Mouse (Mus musculus) cerebellum, postnatal 10 days (tissue): ENCODE data around the gene Btg3.

Experiments
- DNase-seq, 2 experiments: peaks; one replicate each; pipeline ENCODE4 v3.0.0; 2021; ENCODE audit warnings: mixed read lengths in 2 of 2

Btg3 gene

DNA sequence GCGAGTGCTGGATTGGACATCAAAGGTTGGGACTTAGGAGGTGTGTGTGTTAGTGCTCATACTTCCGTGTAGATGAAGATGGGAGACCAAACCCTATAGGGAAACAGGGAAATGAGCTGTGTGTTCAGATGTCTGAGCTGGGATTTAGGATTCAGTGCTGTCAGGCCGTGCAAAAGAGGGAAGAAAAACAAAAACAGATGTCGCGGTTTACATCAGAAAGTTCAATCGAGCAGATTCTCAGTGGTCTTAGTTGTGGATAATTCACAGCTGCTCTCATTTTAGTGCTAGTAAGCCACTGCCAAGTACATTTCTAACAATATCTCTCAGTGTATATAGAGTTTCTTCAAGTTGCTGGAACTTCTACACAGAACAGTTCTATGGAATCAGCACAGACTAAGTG is 33.2 kb downstream of the Btg3 start:
- no peak for DNase-seq

DNA sequence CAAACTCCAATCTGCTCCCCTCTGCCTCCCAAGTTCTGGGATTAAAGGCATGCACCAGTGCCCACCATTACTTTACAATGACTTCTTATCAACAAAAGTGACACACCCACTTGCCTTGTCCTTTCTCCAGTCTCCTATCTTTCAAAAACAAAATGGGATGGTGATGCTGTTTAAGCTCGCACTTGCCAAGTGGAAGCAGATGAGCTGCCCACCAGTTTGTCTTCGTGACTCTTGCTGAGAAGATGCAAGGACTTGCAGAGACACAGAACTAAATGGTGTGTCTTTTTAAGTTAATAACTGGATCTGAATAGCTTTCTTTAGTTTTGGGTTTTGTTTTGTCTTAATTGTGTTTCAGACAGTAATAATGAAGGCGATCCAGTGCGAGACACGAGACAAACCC is 34.2 kb downstream of the Btg3 start:
- no peak for DNase-seq

DNA sequence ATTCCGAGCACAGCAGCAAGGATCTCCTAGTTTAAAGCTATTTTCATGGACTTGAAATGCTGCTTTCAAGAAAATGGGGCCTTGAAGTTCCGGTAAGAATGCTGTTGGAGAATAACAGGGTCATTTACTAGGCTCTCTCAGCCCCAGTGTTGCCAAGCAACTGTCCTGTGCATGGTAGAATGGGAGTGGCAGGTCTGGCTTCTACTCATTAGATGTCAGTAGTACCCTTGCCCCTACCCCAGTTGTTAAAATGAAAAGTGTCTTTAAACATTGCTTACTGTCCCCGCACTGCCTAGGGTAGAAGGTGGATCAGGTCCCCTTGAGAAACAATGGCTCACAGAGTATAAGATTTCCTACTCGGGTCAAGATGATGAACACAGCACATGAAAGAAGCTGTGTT is 35.6 kb downstream of the Btg3 start:
- DNase-seq = no peak

DNA sequence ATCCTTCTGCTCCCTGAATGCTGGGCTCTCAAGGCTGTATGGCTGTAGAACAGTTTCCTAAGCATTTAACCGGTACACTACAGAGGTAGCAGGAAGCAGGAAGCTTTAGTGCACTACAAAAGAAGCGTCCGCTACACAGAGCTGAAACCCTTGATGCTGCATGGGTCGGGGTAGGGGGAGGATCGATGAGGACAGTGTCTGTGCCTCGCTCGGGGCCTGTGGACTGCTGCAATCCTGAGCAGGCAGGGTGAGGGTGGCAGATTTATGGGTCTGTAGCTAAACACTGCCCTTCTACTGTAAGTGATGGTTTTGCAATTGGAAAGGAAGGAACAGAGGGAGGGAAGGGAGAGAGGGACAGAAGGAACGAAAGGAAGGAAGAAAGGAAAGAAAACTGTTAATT is 39.8 kb downstream of the Btg3 start:
- DNase-seq = no peak

DNA sequence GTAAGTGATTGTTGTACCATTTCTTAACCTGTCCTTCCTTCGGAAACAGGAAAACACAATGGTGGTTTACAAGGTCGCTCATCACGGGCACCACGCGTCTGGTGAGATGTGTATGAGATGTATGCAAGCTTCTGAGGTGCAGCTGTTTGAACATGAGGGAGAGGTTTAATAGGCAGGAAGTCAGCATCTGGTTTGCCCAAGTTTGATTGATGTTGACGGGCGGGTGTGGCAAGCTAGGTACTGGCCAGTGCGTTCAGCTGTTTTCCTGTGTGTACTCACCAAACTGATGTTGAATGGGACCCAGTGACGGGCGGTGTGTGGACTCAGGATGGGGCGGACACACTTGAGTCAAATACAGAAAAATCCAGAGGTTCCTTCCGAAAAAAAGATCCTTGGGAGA is 49.0 kb downstream of the Btg3 start:
- no peak for DNase-seq

DNA sequence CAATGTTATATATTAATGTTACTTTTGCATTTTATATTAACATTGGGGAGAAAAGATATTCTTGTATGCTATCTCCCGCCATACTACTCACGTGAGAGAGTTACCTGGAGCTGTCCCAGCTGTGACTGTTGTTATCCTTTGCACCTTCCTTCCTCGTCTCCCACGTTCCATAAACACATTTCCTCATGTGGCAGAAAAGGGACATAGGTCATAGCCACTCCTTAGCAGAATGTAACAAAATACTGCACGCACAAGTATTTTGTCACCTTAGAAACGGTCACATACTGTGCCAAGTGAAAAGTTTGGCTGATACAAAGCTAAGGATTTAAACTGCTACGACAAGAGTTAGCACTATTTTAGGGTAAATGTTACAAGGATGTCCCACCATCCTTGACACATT is 49.4 kb downstream of the Btg3 start:
- DNase-seq = no peak

DNA sequence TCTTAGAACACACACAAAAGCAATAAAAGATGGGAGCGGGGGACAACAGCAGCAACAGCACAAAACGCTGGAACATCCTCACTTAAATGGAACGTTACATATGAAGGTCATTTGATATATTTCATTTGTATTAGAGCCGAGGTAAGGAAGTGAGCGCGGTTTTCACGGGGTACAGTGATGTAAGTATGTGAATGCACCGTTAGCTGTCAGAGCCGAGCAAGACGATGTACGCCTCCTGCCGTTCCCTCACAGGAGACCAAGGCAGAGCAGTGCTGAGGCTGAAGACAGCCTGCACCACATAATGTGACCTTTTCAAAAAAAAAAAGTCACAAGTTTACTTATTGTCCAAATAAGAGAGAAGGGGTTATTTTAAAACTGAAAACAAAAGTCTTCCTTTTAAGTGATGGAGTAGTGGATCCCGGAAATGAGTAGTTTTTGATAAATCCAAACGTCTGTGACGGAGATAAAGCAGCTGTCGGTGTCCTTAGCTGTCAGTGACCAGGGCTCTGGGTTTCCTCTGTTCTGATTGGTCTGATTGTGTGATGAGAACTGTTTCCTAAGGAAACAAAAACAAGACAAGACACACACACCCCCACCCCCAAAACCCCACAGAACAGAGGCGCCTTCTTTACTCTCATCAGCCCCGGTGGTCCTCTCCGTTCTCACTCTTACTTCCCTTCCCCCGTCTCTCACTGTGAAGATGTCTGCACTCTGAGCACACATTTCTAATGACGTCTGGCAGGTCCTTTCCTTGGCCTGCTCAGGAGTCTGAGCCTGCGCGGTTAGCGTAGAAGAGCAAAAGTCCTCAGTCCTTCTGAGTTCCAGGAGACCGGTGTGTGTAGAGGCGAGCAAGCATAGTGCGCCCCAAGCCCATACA is 50.8 kb downstream of the Btg3 start:
- DNase-seq = no peak

DNA sequence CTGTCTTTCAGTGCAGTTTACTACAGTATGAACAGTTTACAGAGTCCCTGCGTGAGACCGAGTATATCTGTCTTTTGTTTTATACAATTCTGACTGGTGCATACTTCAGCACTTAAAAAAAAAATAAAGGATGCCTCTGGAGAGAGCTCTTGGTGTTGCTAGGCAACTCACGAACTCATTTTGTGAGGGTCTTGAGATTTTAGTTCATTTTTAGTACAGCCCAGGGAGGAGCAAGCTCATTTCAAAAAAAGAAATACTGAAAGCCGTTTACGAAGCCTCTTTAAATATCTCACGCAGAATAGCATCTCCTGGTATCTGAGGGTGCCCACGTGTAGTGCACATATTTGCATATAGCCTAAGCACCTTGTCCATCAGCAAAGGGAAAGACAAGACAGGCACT is 54.9 kb downstream of the Btg3 start:
- DNase-seq = no peak

DNA sequence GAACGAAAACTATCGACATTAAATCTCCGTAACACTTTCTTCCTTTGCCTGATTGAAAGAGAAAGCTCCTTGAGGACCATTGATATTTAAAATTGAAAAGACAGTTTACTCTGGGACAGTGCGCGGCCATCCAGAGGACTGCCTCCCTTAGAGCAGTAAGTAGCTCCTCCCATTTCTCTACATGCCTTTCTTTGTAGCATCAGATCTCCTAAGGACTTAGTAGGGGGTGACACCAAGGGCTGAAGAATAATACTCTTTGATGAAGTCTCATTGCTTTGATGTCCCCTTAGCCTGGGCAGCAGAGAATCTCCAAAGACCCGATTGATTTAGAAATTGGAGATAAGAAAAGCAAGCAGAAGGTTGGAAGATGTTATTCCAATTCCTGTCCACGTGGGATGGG is 55.4 kb downstream of the Btg3 start:
- no peak for DNase-seq

DNA sequence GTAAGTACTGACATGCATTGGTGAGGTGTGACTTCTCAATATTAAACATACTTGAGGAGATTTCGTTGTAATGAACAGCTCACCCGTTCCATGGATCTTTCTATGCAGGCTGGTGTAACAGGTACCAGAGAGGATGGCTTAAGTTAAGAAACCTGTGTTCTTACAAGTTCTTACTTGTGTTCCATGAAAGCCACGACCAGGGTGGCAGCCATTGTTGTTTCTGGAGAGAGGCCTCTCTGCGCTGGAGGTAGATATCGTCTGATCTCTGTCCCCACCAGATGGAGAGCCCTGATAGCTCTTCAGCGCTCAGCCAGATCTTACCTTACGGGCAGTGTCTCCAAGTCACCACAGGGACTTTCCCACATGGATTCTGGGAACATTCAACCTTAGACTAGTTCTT is 57.3 kb downstream of the Btg3 start:
- no peak for DNase-seq

DNA sequence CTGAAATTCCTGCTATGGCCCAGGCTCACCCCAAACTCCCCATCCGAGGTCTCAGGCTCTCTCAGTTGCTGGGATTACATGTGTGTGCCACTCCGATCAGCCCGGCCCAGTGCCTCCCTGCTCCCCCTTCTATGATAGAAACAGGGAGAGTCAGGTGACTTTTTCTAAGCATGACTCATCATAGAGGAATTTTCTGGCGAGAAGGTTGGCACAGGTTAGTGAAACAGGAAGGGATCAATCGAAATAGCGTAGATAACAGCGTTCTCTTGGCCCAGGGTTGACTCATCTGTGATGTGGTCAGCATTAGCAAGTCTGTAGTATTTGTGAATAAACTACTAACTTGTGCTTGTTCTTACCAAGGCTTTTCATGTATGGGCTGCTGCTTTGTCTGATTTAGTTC is 59.0 kb downstream of the Btg3 start:
- DNase-seq = no peak

DNA sequence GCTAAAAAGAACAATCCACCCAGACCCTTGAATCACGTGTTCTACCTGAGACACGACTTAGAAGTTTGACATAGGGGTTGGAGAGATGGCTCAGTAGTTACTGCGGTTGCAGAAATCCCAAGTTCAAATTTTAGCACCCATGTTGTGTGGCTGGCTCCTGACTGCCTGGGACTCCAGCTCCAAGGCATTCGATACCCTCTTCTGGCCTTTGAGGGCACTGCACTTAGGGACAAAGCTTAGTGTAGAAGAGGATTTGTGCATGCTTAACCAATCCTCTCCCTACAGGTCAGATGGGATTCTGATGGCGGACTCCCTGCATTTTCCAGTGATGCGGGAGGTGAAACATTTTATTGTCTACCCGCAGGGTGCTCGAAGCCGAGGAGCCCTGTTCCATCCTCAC is 60.1 kb downstream of the Btg3 start:
- peak; percentile 79 to 82 for DNase-seq

DNA sequence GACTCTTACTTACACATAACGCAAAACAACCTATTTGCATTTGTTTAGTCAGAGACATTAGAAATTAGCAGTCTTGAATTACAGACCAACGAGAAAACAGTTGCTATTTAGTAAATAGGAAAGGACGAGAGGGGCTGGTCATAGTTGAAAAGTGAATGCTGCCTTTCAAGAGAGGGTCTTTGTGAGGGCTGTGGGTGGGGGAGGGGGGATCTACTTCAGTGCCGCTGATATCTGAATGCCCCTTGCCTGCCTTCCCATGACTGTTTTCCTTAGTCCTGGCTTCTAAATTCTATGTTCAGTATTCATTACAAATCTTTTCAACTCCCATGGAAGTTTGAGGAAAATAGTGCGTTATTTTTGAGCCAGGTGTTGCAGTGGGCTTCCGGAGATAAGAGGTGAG is 63.0 kb downstream of the Btg3 start:
- DNase-seq = no peak

DNA sequence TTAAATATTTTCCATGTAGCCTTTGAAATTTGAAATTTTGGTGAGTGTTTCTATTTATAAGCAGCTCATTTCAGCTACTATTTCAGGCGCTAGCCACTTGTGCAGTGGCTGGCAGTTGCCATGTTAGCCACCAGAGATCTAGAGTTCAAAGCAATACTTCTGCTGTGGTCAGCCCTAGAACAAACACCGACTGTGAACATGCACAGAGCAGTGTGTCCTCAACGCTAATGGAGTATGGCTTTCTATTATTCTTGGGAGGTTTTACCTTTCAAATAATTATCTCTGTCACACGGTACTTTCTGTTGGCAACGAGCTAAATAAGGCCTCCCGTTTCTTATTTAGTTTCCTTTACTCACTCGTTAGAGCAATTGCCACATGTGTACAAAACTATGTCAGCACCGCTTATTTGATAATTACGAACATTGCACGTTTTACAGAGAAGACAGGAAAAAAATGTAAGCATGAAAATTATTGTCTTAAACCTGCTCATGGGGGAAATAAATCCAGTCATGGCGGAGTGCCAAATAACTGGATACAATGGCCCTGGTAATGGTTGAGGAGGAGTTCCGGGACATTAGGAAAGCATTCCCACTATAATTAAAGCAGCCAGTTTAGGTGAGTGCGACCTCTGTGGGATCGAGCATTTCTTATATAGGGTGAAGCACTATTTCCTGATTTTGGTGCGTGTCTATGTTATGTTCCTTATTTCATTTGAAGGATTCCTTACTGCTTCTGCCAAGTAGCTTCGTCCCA is 63.7 kb downstream of the Btg3 start:
- DNase-seq = peak in 1 of 2 experiments; percentile 23

DNA sequence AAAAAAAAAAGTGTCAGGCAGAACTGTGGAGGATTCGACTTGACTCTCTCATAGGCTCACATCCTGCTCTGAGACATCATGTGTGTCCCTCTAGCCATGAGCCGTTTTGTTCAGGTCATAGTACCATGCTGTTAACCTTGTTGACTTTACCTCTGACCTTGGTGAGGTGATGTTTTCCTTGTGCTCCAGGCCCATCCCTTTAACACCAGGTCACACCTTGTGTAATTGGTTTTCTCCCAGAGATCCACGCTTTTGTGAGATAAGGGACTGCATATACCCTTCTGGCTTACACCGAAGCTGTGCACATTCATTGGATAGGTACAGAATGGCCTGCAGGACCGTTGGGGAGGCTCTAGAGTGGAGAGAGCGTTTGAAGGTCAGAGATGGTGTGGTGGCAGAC is 67.7 kb downstream of the Btg3 start:
- no peak for DNase-seq

DNA sequence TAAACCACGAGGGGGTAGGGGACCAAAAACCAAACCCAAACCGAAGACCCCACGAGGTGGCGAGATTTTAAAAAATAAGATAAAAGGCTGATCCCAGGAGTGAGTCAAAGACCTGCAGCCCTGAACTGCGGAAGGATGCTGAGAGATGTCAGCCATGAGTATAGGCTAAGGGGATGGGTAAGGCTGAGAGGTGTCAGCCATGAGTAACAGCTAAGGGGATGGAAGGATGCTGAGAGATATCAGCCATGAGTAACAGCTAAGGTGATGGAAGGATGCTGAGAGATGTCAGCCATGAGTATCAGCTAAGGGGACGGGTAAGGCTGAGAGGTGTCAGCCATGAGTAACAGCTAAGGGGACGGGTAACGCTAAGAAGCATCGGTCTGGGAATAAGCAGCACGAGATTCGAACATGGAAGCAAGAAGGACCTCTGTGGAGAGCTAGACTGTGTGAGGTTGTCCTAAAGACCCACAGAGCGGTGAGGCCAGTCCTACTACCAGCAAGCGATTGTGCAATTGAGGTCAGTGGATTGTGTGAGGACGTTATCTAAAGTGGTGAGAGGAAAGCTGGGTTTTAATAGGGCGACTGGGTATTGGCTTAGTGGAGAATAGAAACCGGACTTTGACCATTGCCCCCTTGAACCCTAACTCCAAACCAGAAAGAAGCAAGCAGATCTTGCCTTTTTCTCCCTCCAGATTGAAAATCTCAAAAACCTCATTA is 69.4 kb downstream of the Btg3 start:
- DNase-seq = no peak

DNA sequence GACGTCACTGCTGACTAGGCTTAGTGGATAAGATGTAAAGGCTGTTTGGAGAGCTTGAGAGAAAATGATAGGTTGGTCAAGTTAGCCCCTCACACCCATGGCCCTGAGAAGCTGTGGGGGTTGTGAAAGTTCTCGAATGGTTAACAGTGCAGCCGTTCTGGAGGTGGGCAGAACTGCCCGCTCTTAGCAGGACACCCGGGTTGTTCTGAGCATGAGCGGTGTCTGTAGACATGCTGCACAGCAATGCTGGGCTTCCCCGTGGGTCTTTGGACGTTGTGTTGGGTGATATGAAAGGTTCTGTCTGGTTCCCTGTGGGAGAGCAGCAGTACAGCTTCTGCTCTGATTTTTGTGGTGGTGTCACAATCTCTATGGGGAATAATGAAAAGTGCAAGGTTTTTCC is 70.4 kb downstream of the Btg3 start:
- no peak for DNase-seq

DNA sequence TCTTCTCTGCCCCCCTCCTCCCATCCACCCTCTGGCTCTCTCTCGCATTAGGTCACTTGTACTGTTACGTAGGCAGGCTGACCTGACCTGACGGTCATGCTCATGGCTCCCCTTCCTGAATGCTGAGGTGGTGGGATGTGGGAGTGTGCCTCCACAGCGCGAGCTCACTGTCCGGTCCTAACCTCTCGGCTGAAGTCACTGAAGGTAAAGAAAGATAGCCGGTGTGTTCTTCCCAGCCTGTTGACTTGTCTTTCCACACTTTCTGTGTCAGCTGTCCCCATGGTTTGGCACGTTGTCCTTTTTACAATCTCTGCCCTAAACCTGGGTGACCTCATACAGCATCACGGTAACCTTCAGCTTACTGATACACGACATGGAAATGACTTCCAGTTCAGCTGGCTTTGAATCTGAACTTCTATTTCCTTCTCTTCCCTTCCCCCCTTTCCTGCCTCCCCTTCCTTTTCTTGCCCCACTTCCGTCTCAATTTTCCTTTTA is 71.3 kb downstream of the Btg3 start:
- DNase-seq = no peak

DNA sequence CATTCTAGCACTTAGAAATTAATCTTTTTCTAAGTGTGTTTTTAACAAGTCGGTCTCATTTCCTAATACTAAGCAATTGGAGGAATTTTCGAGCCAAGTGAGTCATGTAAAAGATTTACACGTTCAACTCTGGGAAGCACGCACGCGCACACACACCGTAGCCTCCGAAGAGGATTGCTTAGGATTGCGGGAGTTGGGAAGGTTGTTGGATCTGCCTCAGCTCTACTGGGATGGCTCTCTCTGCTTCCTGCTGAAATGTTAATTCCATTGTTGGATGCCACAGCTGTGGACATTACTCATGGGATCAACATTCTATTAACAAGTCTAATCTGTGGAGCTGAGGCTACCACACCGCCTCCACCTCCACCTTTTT is 74.3 kb downstream of the Btg3 start:
- DNase-seq = peak; percentile 42 to 50

DNA sequence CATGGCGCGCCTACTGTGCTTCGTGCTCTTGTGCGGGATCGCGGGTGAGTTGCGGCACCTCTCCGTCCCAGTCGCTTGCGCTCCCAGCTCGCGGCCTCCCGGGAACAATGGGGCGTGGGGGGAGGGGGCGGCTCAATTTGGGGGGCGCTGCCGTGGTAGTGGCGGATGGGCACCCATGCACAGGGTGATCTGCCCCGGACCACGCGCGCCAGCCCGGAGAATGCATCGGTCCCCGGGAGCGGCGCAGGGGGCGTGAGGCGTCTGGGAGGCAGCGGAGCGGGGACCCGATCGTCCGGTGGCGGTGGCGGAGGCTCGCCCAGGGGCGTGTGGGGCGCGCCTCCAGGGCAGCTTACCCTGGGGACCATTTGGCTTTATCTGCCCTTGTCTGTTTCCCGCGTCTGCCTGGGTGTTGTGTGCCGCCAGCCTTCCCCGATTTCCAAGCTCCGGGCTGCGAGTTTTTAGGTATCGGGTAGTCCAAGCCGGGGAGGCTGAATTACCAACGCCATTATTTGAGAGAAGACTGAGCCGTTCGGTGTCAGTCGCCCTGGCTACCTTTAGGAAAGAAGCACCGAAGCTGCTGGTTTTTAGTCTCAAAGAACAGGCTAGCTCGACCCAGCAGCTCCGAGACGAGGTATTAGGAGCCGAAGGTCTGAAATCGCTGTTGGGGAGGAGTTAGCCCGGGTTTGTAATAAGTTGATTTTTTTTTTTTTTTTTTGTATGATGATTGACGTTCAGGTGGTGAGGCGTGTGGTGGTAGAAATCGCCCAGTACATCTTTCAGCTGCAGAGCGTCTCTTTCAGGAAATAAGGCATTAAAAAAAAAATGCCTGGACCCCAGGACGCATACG is 74.9 kb downstream of the Btg3 start:
- peak in 1 of 2 experiments; percentile 68 for DNase-seq

DNA sequence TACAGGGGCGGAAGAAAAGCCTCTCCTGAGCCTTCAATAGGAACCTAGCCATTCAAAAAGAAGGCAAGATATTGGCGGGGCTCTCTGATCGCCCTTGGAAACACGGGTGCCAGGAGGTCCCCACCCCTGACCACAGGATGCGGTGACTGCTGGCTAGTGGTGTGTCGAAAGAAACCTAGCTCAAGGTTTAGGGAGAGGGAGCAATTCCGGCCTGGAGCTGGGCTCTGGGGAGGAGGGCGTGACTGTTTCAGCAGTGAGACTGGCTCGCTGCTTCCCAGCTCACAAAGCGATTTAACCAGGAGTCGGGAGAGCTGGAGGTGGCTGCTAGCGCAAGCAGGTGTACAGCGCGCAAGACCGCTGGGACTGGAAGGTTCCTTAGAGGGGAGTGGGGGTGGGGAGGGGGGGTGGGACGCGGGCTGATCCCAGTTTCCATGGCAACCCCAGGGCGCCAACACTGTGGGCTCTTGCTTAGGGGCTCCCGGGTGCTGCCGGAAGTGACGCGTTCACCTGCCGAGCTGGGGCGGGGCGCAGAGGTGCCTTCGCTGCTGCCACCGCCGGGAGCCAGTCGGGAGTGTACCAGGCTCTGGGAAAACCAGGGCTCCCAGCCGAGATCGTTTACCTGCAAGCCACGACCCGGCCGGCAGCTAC is 75.7 kb downstream of the Btg3 start, which contains the start of gene Cxadr:
Cxadr (plus strand) TSS at position 307 of the 648 bp plus-strand sequence.
- DNase-seq = peak; percentile 89 to 93

DNA sequence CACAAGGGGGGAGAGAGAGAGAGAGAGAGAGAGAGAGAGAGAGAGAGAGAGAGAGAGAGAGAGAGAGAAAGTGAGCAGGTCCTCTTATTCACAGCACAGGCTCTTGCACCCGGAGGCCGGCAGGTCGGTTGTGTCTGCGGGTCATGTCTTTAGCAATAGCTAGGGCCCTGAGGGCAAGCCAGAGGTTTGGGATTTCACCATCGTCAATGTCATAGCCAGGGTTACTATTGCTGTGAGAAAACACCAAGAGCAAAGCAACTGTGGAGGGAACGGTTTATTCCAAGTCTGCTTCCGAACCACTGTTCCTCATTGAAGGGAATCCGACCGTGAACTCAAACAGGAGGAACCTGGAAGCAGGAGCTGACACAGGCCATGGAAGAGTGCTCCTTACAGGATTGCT is 80.9 kb downstream of the Btg3 start:
- DNase-seq = no peak
